Mouse (Mus musculus) cerebellum, adult 9-11 months (tissue): ENCODE data around the gene Nppa.

Source experiments
- DNase-seq: peaks from one replicate; pipeline ENCODE4 v3.0.0; 2022

Nppa gene

DNA sequence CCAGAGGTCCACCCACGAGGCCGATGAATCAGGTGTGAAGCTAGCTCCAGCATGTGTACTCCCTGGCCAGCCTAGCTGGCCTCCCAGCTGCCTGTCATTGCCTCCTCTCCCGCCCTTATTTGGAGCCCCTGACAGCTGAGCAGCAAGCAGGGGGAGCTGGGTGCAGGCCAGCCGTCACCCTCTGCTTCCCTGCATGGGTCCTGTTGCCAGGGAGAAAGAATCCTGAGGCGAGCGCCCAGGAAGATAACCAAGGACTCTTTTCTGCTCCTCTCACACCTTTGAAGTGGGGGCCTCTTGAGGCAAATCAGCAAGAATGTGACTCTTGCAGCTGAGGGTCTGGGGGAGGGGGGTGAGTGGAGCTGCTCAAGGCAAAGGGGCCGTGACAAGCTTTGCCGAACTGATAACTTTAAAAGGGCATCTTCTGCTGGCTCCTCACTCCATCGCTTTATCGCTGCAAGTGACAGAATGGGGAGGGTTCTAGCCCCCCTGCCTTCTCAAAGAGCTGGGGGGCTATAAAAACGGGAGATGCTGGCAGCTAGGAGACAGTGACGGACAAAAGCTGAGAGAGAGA lies at the start of gene Nppa:
Nppa (plus strand) TSS at position 521 of the 571 bp plus-strand sequence.
- no peak for DNase-seq

GRCm38 (mm10) chr4:147953590-147953989 lies 46.9 kb upstream of the Nppa start:
- no peak for DNase-seq

DNA sequence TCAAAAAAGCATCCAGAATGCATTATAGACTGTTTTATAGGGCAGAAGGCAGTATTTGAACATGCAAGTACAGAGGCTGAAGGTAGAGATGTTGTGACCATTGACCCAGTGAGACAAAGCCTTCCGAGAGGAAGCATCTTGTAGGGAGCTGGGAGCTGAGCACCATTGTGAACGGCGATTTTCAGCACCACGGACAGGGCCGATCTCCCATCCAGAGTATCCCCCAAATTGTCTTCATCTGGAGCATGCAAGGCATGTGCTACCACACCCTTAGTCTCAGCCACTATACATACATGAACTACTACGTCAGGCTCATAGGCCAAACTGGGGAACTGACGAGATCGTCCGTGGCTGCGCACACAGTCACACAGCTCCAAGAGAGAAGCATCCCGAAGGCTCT lies 43.4 kb upstream of the Nppa start:
- no peak for DNase-seq

DNA sequence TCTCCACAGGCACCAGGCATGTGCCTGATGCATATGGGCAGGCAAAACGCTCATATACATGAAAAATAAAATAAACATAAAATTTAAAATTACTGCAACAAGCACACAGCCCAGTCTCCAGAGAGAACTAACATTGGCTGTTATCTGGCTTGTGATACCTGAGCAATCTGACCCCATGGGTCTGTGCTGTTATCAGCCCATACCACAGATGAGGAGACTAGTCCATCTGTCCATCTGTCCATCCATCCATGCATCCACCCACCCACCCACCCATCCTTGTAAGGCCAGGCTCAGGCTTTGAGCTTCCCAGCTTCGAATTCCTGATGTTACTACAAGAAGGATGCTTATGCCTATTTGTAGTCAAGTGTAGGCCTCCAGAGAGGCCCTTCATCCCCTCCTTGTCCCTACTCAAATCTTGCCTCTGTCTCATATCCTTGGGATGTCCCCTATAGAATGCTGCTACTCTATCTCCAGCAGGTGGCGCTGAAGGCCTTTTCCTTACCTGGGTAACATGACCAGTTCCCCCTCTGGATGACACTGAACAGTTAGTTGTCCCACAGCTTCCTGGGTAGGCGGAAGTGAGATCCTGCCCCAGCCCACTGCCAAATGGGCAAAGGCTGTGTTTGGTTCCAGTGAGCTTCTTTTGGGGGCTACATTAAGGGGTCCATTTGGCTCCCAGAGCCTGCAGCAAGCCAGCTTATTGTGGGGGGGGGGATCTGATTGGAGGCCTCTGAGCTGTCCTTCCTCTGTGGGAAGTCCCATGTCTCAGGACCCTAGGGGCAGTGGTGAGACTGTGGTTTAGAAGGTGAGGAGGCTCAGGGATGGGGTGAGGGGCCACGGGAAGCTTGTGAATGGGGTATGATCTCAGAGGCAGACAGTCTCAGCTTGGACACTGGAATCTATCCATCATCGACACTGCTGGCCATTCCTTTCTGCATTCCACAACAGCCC lies 40.4 kb upstream of the Nppa start:
- DNase-seq, result peak; percentile 31

- DNase-seq, result no peak
Observed at GRCm38 (mm10) chr4:147962781-147963180, 37.7 kb upstream of the Nppa start.

- no peak for DNase-seq
Observed at GRCm38 (mm10) chr4:147963623-147964022, 36.9 kb upstream of the Nppa start.

DNA sequence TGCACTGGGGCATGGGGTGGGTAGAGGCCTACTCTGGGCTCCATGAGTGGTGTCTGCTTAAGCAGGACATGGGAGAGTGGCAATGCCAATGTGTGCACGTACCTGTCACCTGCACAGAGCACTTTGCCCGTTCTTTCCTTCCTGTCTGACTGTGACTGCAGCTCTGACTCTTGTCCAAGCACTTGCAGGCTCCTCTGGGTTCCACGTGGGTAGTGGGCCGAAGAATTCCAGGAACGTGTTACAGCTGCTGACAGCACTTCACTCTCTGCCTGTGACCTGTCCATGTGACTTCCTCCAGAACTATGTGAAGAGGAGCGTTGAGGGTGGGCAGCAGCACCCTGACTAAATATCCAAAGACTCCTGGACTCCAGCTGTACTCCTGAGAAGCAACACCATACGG lies 34.8 kb upstream of the Nppa start:
- no peak for DNase-seq

GRCm38 (mm10) chr4:147968816-147969215 lies 31.7 kb upstream of the Nppa start:
- no peak for DNase-seq

DNA sequence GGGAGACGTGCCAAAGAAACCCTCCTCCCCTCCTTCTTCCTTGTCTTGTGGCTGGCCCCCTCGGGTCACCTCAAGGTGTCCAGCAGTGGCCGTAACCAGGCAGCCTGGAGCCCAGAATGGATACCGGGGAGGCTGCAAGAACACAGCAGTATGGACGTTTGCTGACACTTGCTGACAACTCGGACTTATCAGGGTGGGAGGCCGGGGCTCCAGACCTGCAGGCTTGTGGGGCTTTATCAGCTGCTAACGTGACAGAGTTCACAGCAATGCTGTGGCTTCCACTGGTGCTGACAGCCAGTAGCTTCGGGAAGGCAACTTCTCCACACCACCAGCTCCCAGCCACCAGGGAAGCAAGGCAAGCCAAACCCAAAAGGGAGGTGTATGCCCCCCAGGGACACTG lies 31.2 kb upstream of the Nppa start:
- no peak for DNase-seq

DNA sequence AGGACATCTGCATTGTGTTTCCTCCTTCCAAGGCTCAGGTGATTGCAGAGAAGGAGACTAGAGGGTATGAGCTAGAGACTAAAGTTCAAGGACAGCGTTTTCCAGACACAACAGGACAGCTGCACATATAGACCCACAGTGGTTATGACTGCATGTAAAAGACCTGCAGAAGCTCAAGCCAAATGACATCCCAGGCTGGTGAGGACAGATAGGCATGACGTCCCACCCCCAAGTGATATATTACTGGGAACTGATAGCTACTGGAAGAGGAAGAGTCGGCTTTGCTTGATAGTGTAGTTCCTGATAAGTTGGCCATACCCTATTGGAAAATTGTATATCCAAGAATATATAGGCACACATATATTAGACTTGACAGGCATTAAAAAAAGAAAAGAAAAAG lies 24.3 kb upstream of the Nppa start:
- no peak for DNase-seq

GRCm38 (mm10) chr4:147977726-147978125 lies 22.8 kb upstream of the Nppa start:
- DNase-seq, result no peak

DNA sequence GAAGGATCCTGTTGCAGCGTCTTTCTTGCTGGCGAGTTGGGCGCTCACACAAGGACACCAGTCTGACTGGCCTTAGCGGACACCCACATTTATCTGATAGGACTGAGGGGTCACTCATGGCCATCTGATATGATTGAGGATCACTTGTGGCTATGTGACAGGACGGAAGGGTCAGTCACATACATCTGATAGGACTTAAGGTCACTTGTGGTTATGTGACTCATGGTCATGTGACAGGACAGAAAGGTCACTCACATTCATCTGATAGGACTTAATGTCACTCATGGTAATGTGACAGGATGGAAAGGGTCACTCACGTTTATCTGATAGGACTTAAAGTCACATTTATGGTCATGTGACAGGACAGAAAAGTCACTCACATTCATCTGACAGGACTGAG lies 22.1 kb upstream of the Nppa start:
- no peak for DNase-seq

DNA sequence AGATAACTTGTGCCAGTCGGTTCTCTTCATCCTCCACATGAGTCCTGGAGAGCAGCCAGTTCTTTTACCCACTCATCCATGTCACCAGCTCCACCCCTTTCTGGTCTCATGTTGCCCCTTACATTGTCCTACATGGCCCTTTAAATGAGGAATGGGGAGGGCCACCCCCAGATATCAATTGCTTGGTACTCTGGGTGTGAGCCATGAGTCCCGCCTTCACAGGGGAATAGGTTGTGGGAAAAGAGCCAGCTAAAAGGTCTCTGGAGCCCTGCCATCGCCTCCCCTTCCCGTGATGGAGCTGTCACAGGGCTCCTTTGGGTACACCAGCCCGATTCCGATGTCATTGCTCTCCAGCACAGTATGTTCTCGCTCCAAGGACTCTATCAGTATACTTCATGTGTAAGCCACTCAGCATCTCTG lies 21.1 kb upstream of the Nppa start:
- DNase-seq, result no peak

DNA sequence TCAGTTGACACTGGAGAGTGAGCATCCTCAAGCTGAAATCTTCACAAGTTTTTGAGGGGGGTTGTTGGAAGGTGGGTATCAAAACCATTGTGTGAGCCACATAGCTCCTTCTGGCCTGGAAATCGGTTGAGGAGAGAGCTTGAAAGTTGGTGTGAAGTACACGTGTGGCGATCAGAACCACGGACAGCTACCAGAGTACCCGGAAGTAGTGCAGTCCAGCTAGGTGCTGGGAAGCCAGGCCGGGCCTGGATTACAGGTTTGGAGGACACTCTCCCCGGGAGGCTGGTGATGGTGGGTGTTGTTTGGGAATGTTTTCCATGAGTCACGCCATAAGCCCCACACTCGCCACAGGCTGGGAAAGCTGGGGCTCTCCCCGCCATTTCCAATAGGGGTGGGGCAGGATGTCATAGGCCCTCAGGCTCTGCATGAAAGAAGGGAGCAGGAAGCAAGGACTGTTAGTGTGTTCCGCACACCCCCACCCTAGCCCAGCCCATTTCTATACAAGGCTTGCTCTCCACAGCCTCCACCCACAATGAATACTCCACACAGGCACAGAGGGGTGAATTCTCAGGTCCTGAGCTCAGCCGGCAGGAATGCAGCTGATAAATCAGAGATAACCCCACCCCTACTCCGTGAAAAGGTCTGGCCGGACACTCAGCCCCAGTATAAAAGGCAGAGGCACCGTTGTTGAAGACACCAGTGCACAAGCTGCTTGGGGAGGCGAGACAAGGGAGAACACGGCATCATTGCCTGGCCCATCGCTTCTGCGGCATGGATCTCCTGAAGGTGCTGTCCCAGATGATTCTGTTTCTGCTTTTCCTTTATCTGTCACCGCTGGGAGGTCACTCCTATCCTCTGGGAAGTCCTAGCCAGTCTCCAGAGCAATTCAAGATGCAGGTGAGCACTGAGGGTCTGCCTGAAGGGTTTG lies 15.1 kb upstream of the Nppa start, which contains the start of gene Nppb:
Nppb (plus strand) TSS at position 584 of the 928 bp plus-strand sequence.
- DNase-seq, result no peak

GRCm38 (mm10) chr4:147993571-147994095 lies 6.9 kb upstream of the Nppa start:
- DNase-seq, result no peak

DNA sequence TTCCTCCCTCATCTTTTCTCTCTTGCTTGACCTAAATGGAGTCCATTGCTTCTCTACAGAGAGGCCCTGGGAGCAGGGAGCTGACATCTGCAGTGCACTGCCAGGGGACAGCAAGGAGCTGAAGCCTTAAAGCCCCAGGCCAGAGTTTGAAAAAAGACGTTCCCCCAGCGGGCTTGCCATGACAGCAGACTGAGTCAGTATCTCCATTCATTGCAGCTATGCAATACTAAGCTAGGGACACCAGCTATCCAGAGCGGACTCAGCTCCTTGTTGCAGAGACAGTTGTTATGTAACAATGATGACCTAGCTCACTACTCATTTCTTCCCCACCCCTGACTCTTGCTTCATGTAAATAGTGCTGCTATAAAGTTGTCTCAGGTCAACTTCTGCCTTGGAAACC lies 5.2 kb upstream of the Nppa start:
- no peak for DNase-seq

- no peak for DNase-seq
Observed at GRCm38 (mm10) chr4:148001013-148001789, 679 bp downstream of the Nppa start.

DNA sequence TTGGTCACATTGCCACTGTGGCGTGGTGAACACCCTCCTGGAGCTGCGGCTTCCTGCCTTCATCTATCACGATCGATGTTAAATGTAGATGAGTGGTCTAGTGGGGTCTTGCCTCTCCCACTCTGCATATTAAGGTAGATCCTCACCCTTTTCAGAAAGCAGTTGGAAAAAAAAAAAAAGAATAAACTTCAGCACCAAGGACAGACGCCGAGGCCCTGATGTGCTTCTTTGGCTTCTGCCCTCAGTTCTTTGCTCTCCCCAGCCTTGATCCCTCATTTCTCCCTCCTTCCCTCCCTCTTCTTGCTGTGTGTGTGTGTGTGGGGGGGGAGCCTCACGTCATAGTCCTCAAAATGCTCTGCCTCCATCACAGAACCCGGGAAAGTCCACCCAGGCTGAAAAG lies 1.3 kb downstream of the Nppa start:
- DNase-seq, result no peak

DNA sequence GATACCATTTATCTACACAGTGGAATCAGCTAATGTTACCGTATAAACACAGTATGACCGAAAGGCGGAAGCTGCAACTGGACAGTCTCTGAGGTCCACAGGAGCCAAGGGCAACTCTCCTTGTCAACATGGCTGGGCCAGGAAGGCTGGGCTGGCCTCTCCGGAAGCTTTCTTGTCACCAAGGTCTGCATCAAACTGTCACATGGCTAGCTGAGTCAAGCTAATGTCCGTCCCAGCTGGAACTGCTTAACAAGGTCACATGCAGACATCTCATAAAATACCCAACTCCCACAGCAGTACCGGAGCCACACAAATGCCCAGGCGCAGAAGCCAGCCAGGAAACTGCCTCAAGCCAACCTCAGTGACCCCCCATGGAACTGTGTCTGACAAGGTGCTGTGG lies 3.8 kb downstream of the Nppa start:
- DNase-seq, result no peak

DNA sequence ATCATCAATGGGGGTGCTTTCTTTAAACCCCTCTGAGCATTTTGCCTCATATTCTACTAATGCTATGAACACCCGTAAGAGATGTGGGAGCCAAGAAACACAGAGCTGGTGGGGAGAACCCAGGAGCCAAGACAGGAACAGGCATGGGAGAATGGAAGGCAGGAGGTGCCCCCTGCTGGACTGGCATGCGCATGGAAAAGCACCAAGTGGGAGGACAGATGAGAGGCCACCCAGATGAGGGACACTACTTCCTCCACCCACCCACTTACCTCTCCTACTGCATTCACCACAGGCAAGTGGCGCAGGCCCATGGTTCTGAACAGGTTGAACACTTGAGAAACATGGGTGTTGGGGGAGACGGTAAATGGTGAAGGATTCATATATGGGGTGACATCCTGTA lies 7.9 kb downstream of the Nppa start:
- no peak for DNase-seq

DNA sequence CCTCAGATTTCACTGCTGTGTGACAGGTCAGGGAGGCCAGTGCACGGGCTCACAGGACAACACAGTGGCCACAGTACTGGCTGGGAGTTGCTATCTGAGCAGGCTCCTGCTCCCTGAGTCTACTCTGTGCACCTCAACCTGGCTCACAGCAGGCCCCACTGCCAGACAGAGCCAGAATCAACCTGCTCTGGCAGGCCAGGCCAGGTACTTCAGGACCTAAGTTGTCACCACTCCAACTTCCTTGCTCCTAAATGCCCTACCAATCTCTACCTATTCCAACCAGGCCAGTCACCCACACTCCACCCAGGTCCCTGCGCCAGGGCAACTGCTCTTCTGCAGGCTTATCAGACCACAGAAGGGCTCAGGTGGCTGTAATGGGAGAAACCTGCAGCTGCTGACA lies 9.1 kb downstream of the Nppa start:
- no peak for DNase-seq

DNA sequence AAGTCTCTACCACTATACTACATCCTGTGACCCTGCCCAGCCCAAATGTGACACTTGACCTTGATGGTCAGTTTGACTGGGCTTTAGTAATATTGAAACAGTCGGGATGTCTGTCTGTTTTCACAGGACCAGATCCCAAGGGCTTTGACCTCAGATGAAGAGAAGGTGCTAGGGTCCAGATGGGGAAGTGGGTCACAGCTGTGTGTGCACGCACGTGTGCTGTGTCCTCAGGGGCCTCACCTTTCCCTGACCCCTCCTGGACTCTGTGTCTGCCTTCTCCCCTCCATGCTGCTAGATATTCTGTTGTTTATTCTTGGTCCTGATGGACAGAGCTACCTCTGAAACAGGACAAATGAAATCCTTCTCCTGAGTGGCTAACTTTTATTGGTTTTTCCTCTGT lies 10.8 kb downstream of the Nppa start:
- no peak for DNase-seq
